Mouse (Mus musculus) limb, embryonic 11.5 days (tissue): ENCODE measurements at regions not wholly inside any gene's neighbourhood (a gene's known extent, or its start where the extent isn't known, plus 50 kb on each side); places are given as distances from the start of the nearest gene placed in this dataset.

ENCODE experiments used
- ATAC-seq: fragments of 200-750 bp; cut with Nextera tagmentation; 2 replicates; pipeline ENCODE4 v1.8.0; 2017; ENCODE audit warnings: low read depth; ENCODE audit not compliant: insufficient number of reproducible peaks, low FRiP score, low TSS enrichment
- DNase-seq: peaks from one replicate; pipeline ENCODE4 v3.0.0-alpha.2; 2015; ENCODE audit warnings: low spot score
- H3K27ac ChIP-seq: fragments of 300-500 bp; sonication (generic); replicated peaks from 2 replicates; pipeline ENCODE4 v1.5.1; 2014; ENCODE audit warnings: low read depth, mild to moderate bottlenecking, low read length
- H3K27me3 ChIP-seq: fragments of 300-500 bp; sonication (generic); 2 replicates; pipeline ENCODE4 v1.6.1; 2014; ENCODE audit warnings: mild to moderate bottlenecking, low read length, mixed read lengths; ENCODE audit not compliant: control insufficient read depth, insufficient read depth
- H3K36me3 ChIP-seq: fragments of 300-500 bp; sonication (generic); 2 replicates; pipeline ENCODE4 v1.6.1; 2014; ENCODE audit warnings: mild to moderate bottlenecking, low read length, moderate library complexity, mixed read lengths; ENCODE audit not compliant: control insufficient read depth, insufficient read depth
- H3K4me1 ChIP-seq: fragments of 300-500 bp; sonication (generic); 2 replicates; pipeline ENCODE4 v1.6.1; 2014; ENCODE audit warnings: low read length, mixed read lengths; ENCODE audit not compliant: control insufficient read depth, insufficient read depth
- H3K4me2 ChIP-seq: fragments of 300-500 bp; sonication (generic); 2 replicates; pipeline ENCODE4 v1.6.1; 2014; ENCODE audit warnings: low read depth, mild to moderate bottlenecking, moderate library complexity; ENCODE audit not compliant: severe bottlenecking
- H3K4me3 ChIP-seq: fragments of 300-500 bp; sonication (generic); 2 replicates; pipeline ENCODE4 v1.5.1; 2014; ENCODE audit warnings: low read depth, low read length
- H3K9ac ChIP-seq: fragments of 300-500 bp; sonication (generic); 2 replicates; pipeline ENCODE4 v1.6.1; 2014; ENCODE audit warnings: mild to moderate bottlenecking, low read length
- H3K9me3 ChIP-seq: fragments of 300-500 bp; sonication (generic); 2 replicates; pipeline ENCODE4 v1.6.1; 2016; ENCODE audit warnings: low read length; ENCODE audit not compliant: control insufficient read depth
- WGBS: fragments of 180-500 bp; shearing (Covaris S2); extraction: QIAGEN DNeasy Blood & Tissue Kit; methylation state at CpG from one replicate; pipeline ENCODE4 v1.1.7; 2014; 5-methylcytosine and 5-hydroxymethylcytosine counted together

DNA sequence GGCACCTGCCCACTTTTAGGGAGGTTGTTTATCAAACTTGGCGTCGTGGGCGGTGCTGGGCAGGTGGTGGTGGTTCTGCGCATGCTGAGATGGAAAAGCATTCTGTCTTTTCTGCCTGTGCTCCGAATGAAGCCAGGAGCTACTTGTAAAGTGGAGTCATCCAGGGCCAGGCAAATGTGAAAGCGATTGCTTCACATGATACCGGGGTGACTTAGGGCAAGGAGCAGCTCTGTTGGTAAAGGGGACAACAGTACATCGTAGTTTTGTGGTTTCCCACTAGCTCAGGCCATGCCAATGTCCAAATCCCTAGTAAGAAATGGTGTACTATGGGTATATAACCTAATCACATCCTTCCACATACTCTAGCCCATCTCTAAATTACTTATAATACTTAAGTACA lies 84.5 kb downstream of the Gm33543 start:
- Histone ChIP-seq H3K9ac (no peak overlapping the region), H3K27ac (no peak overlapping the region), H3K4me1 (0 out of 2 replicates have a peak, but pooled peaks cover 3% of the 10 kb centered on the region), H3K9me3 (no peaks in the 10 kb centered on the region), H3K36me3 (no peaks in the 10 kb centered on the region), H3K27me3 (no peaks in the 10 kb centered on the region), H3K4me2 (no peak overlapping the region), H3K4me3 (no peak overlapping the region)
- ATAC-seq (no peak), DNase-seq (no peak)
- 94% methylated on average over 8 of the region's 8 CpGs for WGBS

DNA sequence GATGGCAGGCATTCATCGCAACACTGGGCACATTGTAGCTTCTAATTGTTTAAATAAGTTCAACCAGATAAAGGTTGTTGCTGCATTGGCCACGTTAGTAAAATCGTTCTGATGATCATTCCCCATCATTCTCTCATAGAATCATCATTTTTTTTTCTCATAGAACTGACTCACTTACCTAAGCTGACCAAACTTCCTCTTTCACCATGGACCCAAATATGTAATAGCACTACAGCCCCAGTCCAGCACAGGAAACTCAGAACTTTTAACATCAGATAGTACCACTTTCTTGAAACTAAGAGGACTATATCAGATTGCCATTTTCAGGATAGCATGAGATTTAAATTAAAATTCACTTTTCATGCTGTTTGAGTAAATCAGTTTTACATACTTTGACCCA lies 82.2 kb upstream of the Anapc15-ps start:
- 94% methylated on average over 3 of the region's 3 CpGs for WGBS
- Histone ChIP-seq H3K9ac (no peak overlapping the region), H3K4me1 (no peaks in the 10 kb centered on the region), H3K4me3 (no peak overlapping the region), H3K4me2 (no peak overlapping the region), H3K36me3 (no peaks in the 10 kb centered on the region), H3K27ac (no peak overlapping the region), H3K27me3 (no peaks in the 10 kb centered on the region), H3K9me3 (no peaks in the 10 kb centered on the region)
- DNase-seq: no peak
- ATAC-seq: no peak

DNA sequence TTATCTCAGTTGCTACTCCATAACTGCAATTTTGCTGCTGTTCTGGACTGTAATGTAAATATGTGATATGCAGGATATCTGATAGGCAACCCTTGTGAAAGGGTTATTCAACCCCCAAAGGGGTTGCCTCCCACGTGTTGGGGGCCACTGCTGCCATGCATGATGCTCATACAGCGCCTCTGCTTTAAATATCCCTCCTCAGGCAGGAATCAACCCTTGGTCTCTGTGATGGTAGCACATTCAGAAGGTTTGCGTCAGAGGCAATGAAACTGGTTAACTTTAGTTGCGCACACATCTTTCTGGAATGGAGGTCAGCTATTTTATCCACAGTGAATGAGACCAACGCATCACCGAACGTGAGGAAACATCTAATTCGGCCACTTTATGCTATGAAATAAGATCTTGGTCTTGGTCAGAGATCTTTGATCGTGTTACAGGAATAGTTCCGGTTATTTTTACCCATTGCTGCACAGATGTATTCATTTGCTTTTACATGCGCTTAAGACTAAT lies 80.2 kb upstream of the Anapc15-ps start:
- WGBS: 91% methylated on average over 11 of the region's 11 CpGs
- H3K4me3 ChIP-seq: no peak overlapping the region
- H3K9me3 ChIP-seq: no peaks in the 10 kb centered on the region
- no peak overlapping the region for H3K4me2 ChIP-seq
- no peak overlapping the region for H3K27ac ChIP-seq
- H3K9ac ChIP-seq: no peak overlapping the region
- no peaks in the 10 kb centered on the region for H3K36me3 ChIP-seq
- no peaks in the 10 kb centered on the region for H3K27me3 ChIP-seq
- DNase-seq (no peak), ATAC-seq (no peak)
- no peaks in the 10 kb centered on the region for H3K4me1 ChIP-seq

DNA sequence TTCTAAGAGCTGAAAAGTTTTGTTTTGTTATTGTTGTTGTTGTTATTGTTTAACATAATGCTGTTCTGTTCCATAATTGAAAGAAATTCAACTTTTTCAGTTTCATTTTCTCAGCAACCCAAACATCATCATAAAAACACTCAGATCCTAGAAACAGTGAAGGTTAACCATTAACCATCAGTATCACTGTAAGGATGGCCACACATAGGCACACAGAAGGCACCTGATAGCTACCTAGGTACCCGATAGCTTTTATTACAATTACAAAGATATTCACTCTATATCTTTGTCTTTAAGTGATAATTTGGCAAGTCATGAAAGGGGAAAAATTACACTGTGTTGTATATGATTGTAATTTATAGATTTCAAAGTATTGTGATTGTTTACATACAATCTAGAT lies 75.1 kb upstream of the Anapc15-ps start:
- no peak for ATAC-seq

DNA sequence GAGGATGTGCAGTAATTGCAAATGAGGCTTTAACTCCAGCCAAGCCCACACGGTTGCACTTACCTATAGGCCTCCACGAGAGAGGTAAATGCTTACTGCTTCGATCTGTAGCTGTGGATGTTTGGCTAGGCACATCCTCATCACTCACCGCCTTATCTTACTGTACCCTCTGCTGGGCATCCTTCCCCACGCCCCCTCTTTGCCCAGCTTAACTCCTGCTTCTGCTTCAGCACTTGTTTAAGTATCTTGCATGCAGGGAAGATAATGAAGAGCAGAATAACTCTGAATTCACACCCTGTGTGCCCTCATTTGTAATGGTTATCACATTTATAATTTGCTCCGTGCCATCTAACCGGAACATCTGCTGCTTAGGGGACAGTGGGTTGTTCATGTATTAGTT lies 74.7 kb upstream of the Anapc15-ps start:
- no peaks in the 10 kb centered on the region for H3K9me3 ChIP-seq
- ATAC-seq: no peak
- no peak overlapping the region for H3K4me2 ChIP-seq
- no peaks in the 10 kb centered on the region for H3K27me3 ChIP-seq
- no peak overlapping the region for H3K27ac ChIP-seq
- DNase-seq: no peak
- H3K36me3 ChIP-seq: no peaks in the 10 kb centered on the region
- H3K9ac ChIP-seq: no peak overlapping the region
- H3K4me1 ChIP-seq: no peaks in the 10 kb centered on the region
- no peak overlapping the region for H3K4me3 ChIP-seq
- WGBS: 90% methylated on average over 7 of the region's 7 CpGs

More for the DNA sequence above, 75.1 kb upstream of the Anapc15-ps start:
- no peak overlapping the region for H3K4me2 ChIP-seq
- H3K4me1 ChIP-seq: no peaks in the 10 kb centered on the region
- H3K36me3 ChIP-seq: no peaks in the 10 kb centered on the region
- no peak overlapping the region for H3K9ac ChIP-seq
- no peaks in the 10 kb centered on the region for H3K9me3 ChIP-seq
- 90% methylated on average over 1 of the region's 1 CpGs for WGBS
- no peak overlapping the region for H3K4me3 ChIP-seq
- H3K27me3 ChIP-seq: no peaks in the 10 kb centered on the region
- no peak for DNase-seq
- H3K27ac ChIP-seq: no peak overlapping the region

DNA sequence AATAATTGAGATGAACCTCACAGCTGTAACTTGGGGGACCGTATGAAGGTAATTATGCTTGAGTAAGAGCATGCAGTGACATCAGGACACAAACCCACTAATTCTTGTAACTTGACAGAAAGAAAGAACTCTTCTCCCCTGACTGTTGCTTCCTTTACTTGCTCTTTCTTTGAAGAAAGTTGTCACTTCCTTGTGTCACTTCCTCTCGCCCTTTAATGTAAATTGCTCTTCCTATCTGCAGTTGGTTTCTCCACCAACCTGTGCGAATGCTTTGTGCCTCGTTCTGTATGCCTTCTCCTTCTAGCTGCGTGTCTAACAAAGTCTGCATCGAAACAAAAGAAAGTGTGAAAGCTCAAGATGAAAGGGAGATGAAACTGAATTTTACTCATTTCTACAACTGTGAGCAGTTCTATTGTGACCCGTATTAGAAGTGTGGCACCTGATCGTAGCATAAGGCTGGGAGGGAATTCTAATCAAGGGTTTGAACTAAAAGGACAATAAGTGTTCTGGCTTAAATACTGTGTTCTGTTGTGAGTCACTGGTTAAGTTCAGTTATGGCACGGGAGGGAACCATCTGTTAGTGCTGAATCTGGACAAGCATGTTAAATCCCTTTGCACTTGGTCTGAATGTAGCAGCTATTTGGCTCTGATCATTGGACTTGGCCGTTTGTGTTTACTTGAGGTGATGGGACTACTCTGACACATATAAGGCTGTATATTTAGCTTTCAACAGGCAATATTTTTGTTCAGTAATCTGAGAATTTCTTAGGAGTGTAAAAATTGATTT lies 72.8 kb upstream of the Anapc15-ps start:
- no peak overlapping the region for H3K4me3 ChIP-seq
- no peaks in the 10 kb centered on the region for H3K9me3 ChIP-seq
- WGBS: 80% methylated on average over 10 of the region's 10 CpGs
- DNase-seq: no peak
- no peaks in the 10 kb centered on the region for H3K36me3 ChIP-seq
- H3K27me3 ChIP-seq: no peaks in the 10 kb centered on the region
- no peak overlapping the region for H3K9ac ChIP-seq
- no peaks in the 10 kb centered on the region for H3K4me1 ChIP-seq
- no peak overlapping the region for H3K27ac ChIP-seq
- no peak for ATAC-seq
- H3K4me2 ChIP-seq: no peak overlapping the region

DNA sequence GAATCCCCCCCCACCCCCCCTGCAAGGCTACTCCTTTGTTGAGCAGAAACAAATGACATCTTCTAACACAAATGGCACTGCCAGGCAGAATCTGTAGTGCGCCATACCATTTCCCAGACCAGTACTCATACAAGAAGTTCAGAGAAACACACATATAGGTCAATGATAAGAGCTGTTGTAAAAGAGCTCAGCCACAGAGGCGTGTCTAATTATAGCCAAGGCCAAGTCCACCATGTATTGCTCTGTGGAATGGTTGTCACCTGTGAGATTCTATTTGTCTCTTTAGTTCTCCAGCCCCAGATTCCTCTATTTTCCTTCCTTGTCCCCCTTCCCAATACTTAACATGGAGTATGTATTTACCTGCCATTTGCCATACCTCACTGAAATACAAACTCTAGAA lies 72.0 kb upstream of the Anapc15-ps start:
- Histone ChIP-seq H3K4me3 (no peak overlapping the region), H3K4me2 (no peak overlapping the region), H3K27me3 (no peaks in the 10 kb centered on the region), H3K4me1 (no peaks in the 10 kb centered on the region), H3K9ac (no peak overlapping the region), H3K36me3 (no peaks in the 10 kb centered on the region), H3K27ac (no peak overlapping the region), H3K9me3 (no peaks in the 10 kb centered on the region)
- no peak for DNase-seq
- no peak for ATAC-seq
- WGBS: 89% methylated on average over 2 of the region's 2 CpGs

DNA sequence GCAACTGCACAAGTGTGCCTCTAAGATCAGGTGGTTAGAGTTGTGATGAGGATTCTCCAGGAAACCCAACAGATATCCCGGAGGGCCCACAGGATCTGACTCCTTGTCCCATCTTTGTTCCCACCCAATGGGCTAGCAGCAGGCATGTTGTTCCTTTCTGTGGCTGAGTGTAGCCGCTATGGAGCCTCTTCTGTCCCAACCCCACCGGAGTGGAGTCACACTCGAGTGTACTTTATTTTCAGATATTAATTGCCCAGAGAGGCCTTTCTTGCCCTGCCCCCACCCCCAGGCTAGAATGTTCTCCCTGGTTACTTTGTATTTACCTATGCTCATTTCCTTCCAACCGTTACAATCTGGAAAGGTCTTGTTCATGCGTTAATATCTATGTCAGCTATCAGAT lies 70.4 kb upstream of the Anapc15-ps start:
- no peak for DNase-seq
- ATAC-seq: no peak
- no peak overlapping the region for H3K4me2 ChIP-seq
- H3K27ac ChIP-seq: no peak overlapping the region
- WGBS: 91% methylated on average over 6 of the region's 6 CpGs
- no peaks in the 10 kb centered on the region for H3K4me1 ChIP-seq
- H3K9me3 ChIP-seq: no peaks in the 10 kb centered on the region
- H3K36me3 ChIP-seq: no peaks in the 10 kb centered on the region
- no peak overlapping the region for H3K9ac ChIP-seq
- H3K4me3 ChIP-seq: no peak overlapping the region
- H3K27me3 ChIP-seq: no peaks in the 10 kb centered on the region

DNA sequence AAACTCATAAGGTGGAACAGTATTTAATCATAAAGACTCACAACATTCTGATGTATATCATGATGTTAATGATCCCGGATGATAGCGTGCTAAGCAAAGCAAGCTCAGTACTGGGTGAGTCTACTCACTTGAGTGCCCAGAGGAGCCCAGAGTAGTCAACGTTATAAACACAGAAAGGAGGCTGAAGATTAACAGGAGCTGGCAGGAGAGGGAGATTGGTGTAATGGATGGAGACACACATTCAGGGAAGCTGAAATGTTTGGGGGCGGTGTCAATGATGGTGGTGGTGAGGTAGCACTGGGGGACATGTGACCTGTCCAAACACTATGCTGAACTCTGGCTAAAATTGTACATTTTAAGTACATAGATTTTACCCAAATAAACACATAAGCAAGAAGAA lies 66.2 kb upstream of the Anapc15-ps start:
- no peak overlapping the region for H3K4me3 ChIP-seq
- no peak overlapping the region for H3K9ac ChIP-seq
- H3K27me3 ChIP-seq: no peaks in the 10 kb centered on the region
- no peaks in the 10 kb centered on the region for H3K4me1 ChIP-seq
- 92% methylated on average over 4 of the region's 4 CpGs for WGBS
- H3K36me3 ChIP-seq: no peaks in the 10 kb centered on the region
- no peak for DNase-seq
- no peaks in the 10 kb centered on the region for H3K9me3 ChIP-seq
- H3K4me2 ChIP-seq: no peak overlapping the region
- no peak for ATAC-seq
- no peak overlapping the region for H3K27ac ChIP-seq
